Mouse (Mus musculus): ENCODE measurements around the gene Sec16a. TPM values are rescaled to one million over a fixed set of nuclear protein-coding genes. Genes with fewer than 3 reads are reported as not detected.

Sec16a gene
- total and polyA plus RNA-seq, 2 experiments: 44.5 to 78.2 TPM

- Histone ChIP-seq H3K4me3 (ENCODE audit: insufficient read depth, low read depth, low read length) (no peak overlapping the region), H3K79me2 (ENCODE audit: control insufficient read depth, insufficient read depth, low read length) (peaks cover 8% of the 10 kb centered on the region; the same call in 1 of the 2 replicates), H3K4me1 (ENCODE audit: control insufficient read depth, insufficient read depth, low read length) (peaks cover 20% of the 10 kb centered on the region), H3K36me3 (ENCODE audit: control insufficient read depth, insufficient read depth, low read length) (peaks cover 6% of the 10 kb centered on the region; the same call in 1 of the 2 replicates), H3K27me3 (ENCODE audit: control insufficient read depth, insufficient read depth, low read length) (no peaks in the 10 kb centered on the region), H3K9ac (ENCODE audit: low read depth, low read length) (no peak overlapping the region), H3K27ac (replicated peaks; ENCODE audit: insufficient read depth, low read depth, low read length) (no peak overlapping the region)
- 91% methylated on average over 7 of the region's 7 CpGs for WGBS
- no peak for DNase-seq (ENCODE audit: extremely low read depth, low read depth, low spot score)
- TF ChIP-seq CTCF (IDR thresholded peaks at IDR 0.05; ENCODE audit: low read depth, low read length) (no peak), POLR2A (IDR thresholded peaks at IDR 0.05; ENCODE audit: extremely low read depth, insufficient read depth, low read length) (no peak)
Measured at GRCm38 (mm10) chr2:26477911-26478310, 32.9 kb upstream of the Sec16a start.

DNA sequence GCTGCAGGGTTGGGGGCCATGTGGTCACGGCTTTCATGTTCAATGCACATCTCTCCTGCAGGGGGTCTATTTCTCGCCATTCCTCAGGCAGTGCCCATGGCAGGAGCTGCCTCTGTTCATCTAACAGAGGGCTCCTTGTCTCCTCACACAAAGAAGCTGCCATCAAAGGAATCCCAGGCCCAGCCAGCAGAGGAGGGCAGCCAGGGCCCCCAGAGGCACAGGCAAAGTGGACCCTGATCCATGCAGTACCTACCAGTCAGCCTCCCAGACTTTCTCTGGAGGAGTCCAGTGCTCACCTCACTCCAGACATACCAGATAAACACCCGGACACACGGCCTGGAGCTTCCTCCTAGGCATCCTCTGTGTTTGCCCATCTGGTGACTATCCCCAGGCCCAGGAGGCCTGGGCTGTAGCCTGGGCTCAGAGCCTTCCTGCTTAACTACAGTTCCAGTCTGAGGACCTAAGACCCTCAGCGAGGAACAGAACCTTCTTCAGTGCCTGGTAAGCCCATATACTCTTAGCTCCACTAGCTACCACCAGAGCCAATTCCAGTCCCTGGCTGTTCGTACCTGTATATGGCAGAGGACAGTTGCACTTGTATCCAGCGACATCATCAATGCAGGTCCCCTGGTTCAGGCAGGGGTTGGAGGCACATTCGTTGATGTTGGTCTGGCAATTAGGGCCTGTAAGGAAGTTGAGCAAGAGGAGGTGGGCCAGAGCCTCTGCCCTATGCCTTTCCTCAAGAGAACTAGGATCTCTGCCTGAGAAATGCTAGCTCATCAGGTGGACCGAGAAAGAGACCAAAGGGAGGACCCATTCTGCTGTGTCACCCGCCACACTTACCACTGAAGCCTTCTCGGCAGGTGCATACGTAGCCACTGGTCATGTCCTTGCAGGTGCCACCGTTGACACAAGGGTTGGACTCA is 30.8 kb upstream of the Sec16a start:
- TF ChIP-seq CTCF (IDR thresholded peaks at IDR 0.05; ENCODE audit: low read depth, low read length) (no peak), POLR2A (IDR thresholded peaks at IDR 0.05; ENCODE audit: extremely low read depth, insufficient read depth, low read length) (no peak)
- 84% methylated on average over 13 of the region's 13 CpGs for WGBS
- H3K4me3 ChIP-seq (ENCODE audit: insufficient read depth, low read depth, low read length): no peak overlapping the region

GRCm38 (mm10) chr2:26474789-26475504 is 29.9 kb upstream of the Sec16a start:
- 65% methylated on average over 9 of the region's 9 CpGs for WGBS
- Histone ChIP-seq H3K27me3 (ENCODE audit: control insufficient read depth, insufficient read depth, low read length) (no peaks in the 10 kb centered on the region), H3K4me3 (ENCODE audit: insufficient read depth, low read depth, low read length) (no peak overlapping the region), H3K4me1 (ENCODE audit: control insufficient read depth, insufficient read depth, low read length) (peaks cover 2% of the 10 kb centered on the region; the same call in 1 of the 2 replicates), H3K36me3 (ENCODE audit: control insufficient read depth, insufficient read depth, low read length) (peaks cover 16% of the 10 kb centered on the region; the same call in 1 of the 2 replicates), H3K27ac (replicated peaks; ENCODE audit: insufficient read depth, low read depth, low read length) (peak overlapping the region; percentile 66), H3K79me2 (ENCODE audit: control insufficient read depth, insufficient read depth, low read length) (0 out of 2 replicates have a peak, but pooled peaks cover 2% of the 10 kb centered on the region), H3K9ac (ENCODE audit: low read depth, low read length) (no peak overlapping the region)
- TF ChIP-seq CTCF (IDR thresholded peaks at IDR 0.05; ENCODE audit: low read depth, low read length) (no peak), POLR2A (IDR thresholded peaks at IDR 0.05; ENCODE audit: extremely low read depth, insufficient read depth, low read length) (no peak)
- peak; percentile 33 for DNase-seq (ENCODE audit: extremely low read depth, low read depth, low spot score)

More for the DNA sequence above, 30.8 kb upstream of the Sec16a start:
- DNase-seq (ENCODE audit: extremely low read depth, low read depth, low spot score): no peak
- Histone ChIP-seq H3K4me1 (ENCODE audit: control insufficient read depth, insufficient read depth, low read length) (peaks cover 2% of the 10 kb centered on the region; the same call in 1 of the 2 replicates), H3K9ac (ENCODE audit: low read depth, low read length) (no peak overlapping the region), H3K27ac (replicated peaks; ENCODE audit: insufficient read depth, low read depth, low read length) (peak overlapping the region; percentile 66), H3K27me3 (ENCODE audit: control insufficient read depth, insufficient read depth, low read length) (no peaks in the 10 kb centered on the region), H3K36me3 (ENCODE audit: control insufficient read depth, insufficient read depth, low read length) (peaks cover 13% of the 10 kb centered on the region; the same call in 1 of the 2 replicates), H3K79me2 (ENCODE audit: control insufficient read depth, insufficient read depth, low read length) (0 out of 2 replicates have a peak, but pooled peaks cover 8% of the 10 kb centered on the region)

- H3K27ac ChIP-seq (replicated peaks; ENCODE audit: insufficient read depth, low read depth, low read length): no peak overlapping the region
- H3K27me3 ChIP-seq (ENCODE audit: control insufficient read depth, insufficient read depth, low read length): no peaks in the 10 kb centered on the region
- peaks cover 2% of the 10 kb centered on the region; the same call in 1 of the 2 replicates for H3K4me1 ChIP-seq (ENCODE audit: control insufficient read depth, insufficient read depth, low read length)
- H3K36me3 ChIP-seq (ENCODE audit: control insufficient read depth, insufficient read depth, low read length): peaks cover 17% of the 10 kb centered on the region
- no peak for TF ChIP-seq POLR2A (IDR thresholded peaks at IDR 0.05; ENCODE audit: extremely low read depth, insufficient read depth, low read length)
- no peak for TF ChIP-seq CTCF (IDR thresholded peaks at IDR 0.05; ENCODE audit: low read depth, low read length)
- no peaks in the 10 kb centered on the region for H3K79me2 ChIP-seq (ENCODE audit: control insufficient read depth, insufficient read depth, low read length)
- no peak overlapping the region for H3K9ac ChIP-seq (ENCODE audit: low read depth, low read length)
- WGBS: 84% methylated on average over 11 of the region's 11 CpGs
- DNase-seq (ENCODE audit: extremely low read depth, low read depth, low spot score): peak; percentile 37
- no peak overlapping the region for H3K4me3 ChIP-seq (ENCODE audit: insufficient read depth, low read depth, low read length)
Measured at GRCm38 (mm10) chr2:26472312-26473090, 27.5 kb upstream of the Sec16a start.

DNA sequence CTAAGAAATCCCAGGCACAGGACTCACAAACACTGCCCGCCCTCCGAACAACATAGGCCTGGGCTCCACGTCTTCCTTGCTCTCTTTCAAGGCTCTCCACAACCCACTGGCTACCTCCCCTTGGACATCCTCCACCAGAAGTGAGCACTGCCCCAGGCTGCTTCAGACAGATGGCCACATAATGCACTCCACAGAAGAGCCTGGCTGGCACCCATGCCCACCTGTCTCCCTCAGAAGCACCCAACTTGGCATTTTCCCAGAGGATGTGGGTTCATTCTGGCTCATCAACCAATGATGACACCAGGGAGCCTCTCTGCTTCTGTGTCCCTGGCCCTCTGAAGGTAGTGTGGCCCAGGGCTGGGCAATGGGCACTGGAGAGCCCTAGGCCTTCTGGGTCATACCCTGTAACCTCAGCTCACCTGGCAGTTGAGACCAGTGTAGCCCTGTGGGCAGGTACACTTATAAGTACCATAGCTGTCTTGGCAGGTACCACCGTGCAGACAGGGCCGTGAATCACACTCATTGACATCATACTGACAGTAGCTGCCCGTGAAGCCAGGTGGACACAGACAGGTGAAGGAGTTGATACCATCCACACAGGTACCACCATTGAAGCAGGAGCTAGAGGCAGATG is 26.8 kb upstream of the Sec16a start:
- WGBS: 94% methylated on average over 6 of the region's 6 CpGs
- peaks cover 2% of the 10 kb centered on the region; the same call in 1 of the 2 replicates for H3K4me1 ChIP-seq (ENCODE audit: control insufficient read depth, insufficient read depth, low read length)
- no peaks in the 10 kb centered on the region for H3K79me2 ChIP-seq (ENCODE audit: control insufficient read depth, insufficient read depth, low read length)
- H3K4me3 ChIP-seq (ENCODE audit: insufficient read depth, low read depth, low read length): no peak overlapping the region
- H3K9ac ChIP-seq (ENCODE audit: low read depth, low read length): no peak overlapping the region
- H3K27me3 ChIP-seq (ENCODE audit: control insufficient read depth, insufficient read depth, low read length): no peaks in the 10 kb centered on the region
- no peak overlapping the region for H3K27ac ChIP-seq (replicated peaks; ENCODE audit: insufficient read depth, low read depth, low read length)
- TF ChIP-seq CTCF (IDR thresholded peaks at IDR 0.05; ENCODE audit: low read depth, low read length): no peak
- TF ChIP-seq POLR2A (IDR thresholded peaks at IDR 0.05; ENCODE audit: extremely low read depth, insufficient read depth, low read length): no peak
- DNase-seq (ENCODE audit: extremely low read depth, low read depth, low spot score): no peak
- peaks cover 18% of the 10 kb centered on the region for H3K36me3 ChIP-seq (ENCODE audit: control insufficient read depth, insufficient read depth, low read length)

All from liver, adult 2 months (tissue).